Mouse (Mus musculus): ENCODE measurements around the gene Cerkl.

Gene Cerkl

GRCm38 (mm10) chr2:79312499-79312898, 144.1 kb downstream of the Cerkl start:
- no peak for DNase-seq (ENCODE audit: low read depth)

GRCm38 (mm10) chr2:79309454-79310118, 147.0 kb downstream of the Cerkl start:
- no peak for DNase-seq (ENCODE audit: low read depth)

- DNase-seq (ENCODE audit: low read depth): no peak
Observed at GRCm38 (mm10) chr2:79307549-79307948, 149.0 kb downstream of the Cerkl start.

- DNase-seq (ENCODE audit: low read depth): no peak
Observed at GRCm38 (mm10) chr2:79302398-79302797, 154.2 kb downstream of the Cerkl start.

- DNase-seq (ENCODE audit: low read depth): no peak
Observed at GRCm38 (mm10) chr2:79292431-79292830, 164.2 kb downstream of the Cerkl start.

- no peak for DNase-seq (ENCODE audit: low read depth)
Observed at GRCm38 (mm10) chr2:79291922-79292321, 164.7 kb downstream of the Cerkl start.

GRCm38 (mm10) chr2:79290149-79290548, 166.4 kb downstream of the Cerkl start:
- DNase-seq (ENCODE audit: low read depth): no peak

- no peak for DNase-seq (ENCODE audit: low read depth)
Observed at GRCm38 (mm10) chr2:79284206-79284605, 172.4 kb downstream of the Cerkl start.
